Mouse (Mus musculus): ENCODE data around the gene Slc24a2.

Slc24a2 gene

DNA sequence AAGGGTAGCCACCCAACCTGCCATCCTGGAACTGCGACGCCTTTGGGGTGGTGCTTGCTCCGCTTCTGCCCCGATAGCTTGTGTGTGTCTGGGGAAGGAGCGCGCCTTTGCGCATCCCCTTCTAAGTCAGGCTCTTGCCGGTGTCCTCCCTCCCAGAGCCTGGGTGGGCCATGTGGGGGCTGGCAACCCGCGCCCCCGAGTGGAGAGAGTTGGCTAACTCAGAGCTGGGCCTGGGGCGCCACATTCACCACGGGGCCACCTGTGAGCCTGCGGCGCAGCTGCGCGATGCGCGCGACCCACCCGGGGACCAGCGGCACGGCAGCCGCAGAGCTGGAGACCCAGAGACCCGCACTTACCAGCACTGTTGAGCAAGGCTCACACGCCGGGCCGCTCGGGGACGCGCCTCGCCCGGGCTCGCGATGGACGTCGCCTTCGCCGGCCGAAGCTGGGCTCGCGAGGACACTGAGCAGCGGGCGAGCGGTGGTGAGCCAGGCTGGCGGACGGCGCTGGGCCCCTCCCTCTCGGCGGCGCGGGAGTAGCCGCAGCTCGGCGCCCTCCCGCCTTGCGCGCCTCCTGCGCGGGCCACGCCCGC is at the start of gene Slc24a2:
Slc24a2 (minus strand) TSS at position 518 of the 592 bp plus-strand sequence.
- no peak for DNase-seq

DNA sequence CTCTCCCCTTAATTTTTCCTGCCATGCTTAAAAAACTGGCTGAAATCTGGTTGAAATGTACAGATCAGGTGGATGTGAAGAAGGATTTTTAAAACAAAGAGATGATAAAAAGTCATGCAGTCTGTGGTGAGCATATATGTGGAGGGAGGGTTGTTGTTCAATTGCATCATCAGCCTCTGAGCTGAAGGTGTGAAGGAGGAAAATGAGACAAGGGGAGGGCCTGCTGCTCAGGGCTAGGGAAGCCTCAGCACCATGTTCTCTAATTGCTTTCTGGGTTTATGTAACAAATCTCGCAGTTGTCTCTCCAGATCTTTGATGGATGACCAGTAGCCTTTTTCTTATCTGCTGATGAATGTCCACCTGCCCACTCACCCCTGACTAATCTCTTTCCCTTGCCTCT is 44.5 kb upstream of the Slc24a2 start:
- no peak for DNase-seq

DNA sequence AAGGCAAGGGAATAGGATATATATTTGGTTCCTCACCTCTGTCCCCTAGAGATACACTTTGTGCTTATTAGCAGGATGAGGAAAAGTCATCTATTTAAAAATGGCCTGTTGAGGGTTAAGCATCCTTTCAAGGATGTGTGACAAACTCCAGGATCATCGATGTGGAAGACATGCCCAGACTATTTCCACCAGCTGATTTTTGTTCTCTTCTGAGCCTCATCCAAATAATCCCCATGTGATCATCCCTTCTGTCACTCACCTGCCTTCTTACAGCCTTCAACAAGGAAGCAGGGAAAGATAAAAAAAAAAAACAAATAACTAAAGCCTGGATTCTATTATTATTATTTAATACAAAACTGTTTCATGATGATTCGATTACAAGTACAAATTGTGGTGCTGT is 44.0 kb upstream of the Slc24a2 start:
- no peak for DNase-seq

DNA sequence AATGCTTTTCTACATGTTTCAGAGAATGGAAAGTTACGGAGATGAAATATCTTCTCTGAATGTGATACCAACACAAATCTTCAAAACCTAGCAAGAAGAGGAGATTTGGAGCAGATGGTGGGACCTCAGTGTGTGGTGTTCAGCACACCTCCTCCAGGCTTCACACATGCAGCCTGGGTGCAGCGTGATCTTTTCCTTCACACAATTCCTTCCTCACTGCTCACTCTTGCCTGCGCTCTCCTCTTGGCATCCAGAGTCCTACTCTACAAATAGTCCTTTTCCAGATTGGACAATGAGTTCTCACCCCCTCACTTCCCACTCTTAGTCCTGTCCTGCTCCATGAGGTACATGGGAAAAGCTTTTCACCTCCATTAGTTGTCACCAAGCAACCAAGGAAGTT is 43.2 kb upstream of the Slc24a2 start:
- no peak for DNase-seq

DNA sequence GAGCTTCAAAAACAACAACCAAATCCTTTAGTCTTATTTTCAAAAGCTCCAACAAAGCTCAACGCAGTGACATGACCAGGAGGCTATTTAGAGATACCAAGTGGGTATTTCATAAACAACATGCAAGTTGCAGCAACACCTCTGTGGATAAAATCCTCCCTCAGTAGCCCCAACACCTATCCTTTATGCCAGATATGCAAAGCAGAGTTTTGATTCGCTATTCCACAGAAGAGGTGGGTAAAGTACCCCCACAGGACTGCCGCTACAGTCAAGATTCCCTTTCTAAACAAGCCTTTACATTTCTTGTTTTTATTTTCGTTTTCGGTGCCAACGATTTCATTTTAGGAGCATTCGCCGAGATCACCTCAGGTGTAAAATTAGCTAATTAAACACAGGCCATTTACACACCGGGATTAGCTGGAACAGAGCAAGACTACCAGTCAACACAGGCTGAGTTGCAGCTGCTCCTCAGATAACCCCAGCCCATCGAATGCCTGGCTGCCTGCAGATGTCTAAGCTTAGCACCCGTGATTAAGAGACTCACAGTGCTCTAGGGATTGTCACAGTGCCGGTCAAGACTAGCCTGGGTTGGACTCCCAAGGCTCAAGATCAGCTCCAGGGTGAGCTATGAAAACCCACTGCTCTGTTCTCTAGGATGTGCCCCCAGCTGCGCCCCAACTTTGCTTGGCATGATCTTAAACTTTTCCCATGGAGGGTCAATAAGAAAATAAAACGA is 885 bp downstream of the Slc24a2 start:
- no peak for DNase-seq

DNA sequence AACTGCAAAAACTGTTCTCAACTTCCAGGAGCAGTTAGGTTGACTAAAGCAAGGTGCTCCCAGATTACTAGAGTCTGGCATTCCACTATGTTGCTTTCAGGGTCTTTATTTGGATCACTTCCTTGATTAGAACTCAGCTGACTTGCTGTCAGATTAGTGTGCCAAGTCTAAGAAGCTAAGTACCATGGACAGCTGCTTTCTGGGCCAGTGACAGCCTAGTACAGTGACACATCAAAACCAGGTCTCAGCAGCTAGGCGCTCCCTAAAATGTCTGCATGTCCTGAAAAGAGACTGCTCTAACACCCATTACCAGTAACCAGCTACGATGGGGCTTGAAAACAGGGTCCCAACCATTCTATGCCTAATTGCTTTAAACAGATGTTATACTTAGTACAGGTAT is 8.7 kb downstream of the Slc24a2 start:
- no peak for DNase-seq

DNA sequence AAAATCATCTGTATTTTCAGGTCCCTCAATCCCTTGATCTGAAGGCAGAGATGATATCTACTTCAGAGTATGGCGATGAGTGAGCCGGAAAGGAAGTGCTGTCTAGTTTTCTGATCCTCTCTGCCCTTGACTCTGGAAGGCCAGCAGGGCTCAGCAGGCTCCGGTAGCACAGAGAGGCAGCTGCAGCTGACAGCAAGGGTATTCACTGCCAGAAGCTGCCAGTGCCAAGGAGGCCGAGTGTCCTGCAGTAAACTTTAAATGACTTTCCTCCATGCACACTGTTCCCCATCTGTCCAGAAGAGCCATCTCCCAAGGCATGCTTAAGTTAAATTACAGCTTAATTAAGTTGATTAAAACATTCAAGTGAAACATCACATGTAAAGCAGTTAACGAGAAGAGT is 12.1 kb downstream of the Slc24a2 start:
- DNase-seq = no peak

DNA sequence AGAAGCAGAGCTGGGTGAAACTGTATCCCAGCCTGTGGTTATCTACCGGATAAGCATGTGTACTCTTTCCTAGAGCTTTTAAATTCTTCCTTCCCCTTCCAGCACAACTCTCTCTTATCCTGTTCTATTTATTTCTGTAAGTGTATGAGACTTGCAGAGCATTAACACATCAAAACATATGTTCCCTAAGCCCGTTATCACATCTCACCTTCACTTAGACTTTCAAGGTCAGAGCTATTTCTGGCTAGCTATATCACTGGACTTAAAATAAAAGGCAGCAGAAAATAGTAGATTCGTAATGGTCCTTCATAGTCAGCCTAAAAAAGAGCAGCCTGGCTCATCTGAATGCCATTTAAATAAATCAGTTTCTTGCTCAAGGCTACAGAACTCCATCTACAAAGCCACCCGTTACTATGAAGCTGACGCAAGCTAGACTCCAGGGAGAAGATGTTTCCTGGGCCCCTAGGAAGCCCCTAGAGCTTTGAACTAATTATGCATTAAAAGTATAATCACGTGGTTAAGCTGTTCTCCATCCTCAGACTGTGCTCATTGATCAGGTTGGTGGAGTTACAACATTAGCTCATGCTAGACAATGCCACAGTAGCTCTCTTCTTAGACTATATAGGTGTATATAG is 18.8 kb downstream of the Slc24a2 start:
- no peak for DNase-seq

DNA sequence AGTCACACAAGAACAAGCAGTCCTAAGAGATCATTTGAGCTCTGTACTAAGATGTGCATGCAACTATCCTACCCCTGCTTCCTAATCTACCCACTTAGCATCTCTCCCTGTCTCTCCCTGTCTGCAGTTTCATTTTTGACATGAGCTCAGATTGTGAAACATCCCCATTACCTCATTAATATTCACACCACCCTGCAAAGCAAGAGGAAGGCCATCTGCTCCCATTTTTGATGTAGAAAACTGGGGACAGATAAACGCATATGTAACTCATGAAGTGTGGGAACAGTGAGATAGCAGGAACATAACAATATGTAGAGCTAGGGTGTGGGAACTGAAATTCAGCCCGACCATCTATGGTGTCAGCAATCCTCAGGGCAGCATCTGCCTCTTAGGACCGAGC is 19.7 kb downstream of the Slc24a2 start:
- no peak for DNase-seq

DNA sequence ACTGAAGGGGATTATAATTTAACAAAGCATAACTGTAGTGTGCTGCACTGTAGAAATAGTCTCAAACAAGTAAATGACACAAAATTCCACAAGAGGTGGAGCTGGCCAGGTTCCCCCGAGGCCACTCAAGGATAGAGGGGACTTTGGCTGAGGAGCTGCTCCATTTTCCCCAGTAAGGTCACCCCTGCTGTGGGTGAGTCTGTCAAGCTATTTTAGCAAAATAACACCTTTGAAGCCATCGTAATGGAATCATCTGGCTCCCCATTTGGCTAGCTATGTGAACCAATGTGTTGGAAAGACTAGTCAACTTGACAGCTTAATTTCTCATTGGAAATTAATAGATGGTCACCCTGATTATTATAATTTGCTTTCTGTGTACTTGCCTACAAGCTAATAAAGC is 28.2 kb downstream of the Slc24a2 start:
- DNase-seq = no peak

DNA sequence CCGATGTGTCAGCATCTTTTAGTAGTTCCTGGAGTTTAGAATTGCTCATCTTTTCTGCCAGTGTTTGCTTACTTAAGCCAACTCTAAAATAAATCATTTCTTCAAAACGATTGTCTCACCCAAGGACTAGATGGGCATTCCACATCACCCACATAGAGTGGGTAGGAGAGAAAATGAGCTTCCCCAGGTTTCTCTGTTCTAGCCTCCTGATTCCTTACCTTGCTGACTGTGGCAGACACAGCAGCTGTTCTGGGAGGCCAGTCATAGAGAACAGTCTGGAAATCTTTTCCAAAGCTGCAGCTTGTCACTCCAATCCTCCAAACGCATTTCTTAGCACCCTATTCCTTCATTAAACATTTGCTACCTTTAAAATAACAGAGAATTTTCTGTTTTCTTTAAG is 29.0 kb downstream of the Slc24a2 start:
- DNase-seq = no peak

DNA sequence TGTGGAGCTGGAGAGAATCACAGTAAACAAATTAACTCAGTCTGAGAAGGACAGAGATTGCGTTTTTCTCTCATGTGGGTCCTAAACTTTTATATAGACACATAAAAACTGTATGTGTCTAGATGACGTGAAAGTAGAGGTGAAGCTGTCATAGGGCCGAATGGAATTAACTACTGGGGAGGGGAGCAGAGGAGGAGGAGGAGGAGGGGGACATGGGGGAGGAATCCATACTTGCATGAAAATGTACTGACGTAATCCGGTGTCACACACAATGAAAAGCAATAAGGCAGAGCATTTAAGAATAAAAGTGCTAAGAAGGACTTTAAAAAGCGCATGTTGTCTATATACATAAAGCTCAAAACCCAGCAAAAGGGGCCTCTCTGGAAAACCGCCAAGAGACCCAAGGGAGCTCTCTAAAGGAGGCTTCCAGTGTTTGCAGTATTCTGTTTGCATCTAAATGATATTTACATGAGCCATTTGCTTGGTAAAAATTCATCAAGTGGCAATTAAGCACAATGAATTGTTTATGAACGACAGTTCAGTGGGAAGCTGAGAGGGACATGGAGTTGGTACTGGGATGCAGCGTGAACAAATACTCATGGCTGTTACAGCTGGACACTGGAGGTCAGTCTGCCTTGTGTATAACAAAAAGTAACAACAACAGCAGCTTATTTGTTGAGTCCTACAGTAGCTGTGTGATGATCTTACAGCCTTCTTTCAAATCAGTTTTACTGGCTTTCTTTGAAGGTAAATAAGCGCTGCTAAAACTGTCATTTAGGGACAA is 45.9 kb downstream of the Slc24a2 start:
- no peak for DNase-seq

DNA sequence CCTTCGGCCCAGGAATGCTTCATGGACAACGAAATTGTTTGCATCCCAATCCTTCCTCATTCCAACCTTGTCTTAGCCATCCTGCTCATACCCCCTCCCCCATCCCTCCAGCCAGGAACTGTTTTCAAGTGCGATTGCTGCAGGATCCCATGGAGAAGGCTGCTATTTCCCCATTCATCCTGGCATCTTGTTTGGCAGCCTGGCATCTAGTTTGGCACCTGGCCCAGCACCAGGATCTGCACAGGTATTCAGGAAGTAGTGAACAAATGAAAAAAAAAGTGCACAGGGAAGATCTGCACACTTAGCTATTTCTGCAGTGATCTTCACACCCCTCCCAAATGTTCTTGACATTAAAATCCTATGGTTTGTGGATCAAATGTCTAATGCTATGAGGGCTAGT is 53.2 kb downstream of the Slc24a2 start:
- no peak for DNase-seq

DNA sequence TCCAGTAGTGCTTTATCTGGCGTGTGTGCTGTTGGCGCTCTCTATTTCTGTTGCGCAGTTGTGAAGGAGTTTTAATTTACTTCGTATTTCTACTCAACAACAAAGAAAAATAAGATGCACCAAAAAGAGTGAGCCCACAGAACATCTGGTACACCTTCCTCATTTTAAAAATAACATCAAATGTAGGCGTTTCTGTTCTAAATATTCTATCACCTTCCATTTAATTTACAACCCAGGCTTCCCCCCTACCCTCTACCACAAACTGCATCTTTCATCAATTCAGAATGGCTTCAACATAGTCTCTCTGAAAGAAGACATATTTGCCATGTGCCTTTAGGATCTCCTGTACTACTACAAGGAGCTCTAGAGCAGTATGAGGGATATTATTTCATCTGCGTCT is 66.3 kb downstream of the Slc24a2 start:
- DNase-seq = no peak

DNA sequence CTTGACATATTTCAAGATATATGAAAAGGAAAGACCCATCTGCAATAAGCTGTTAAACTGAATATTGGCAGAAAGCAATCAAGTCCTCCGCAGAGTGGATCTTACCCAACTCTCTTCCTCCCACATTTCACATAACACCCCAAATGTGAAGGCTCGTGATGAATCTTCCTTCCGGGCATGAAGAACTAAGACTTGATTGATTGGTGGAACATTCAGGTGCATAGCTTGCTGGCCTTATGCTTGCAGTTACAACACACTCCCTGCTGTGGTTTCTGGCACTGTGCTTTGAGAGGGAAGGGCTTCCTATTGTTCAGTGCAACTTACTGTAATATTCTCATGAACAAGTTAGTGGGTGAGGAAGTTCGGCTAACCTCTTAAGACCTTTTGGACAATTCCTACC is 72.2 kb downstream of the Slc24a2 start:
- DNase-seq = no peak

DNA sequence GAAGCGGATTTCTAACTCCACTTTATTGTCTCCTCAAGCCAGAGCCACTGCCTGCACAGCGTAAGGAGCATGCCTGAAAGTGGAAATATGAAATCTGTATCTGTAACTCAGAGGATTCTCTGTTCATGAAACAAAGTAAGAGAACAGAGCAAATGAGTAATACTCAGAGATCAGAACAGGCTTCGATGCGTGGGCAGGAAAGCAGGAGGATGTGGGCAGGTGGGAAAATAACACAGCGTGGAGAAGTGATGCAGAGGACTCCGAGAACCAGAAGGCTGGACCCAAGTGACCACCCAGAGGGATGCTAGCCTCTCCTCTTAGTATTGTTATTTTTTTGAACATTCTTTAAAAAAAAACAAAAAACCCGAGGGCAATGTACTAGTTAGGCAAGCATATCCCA is 78.3 kb downstream of the Slc24a2 start:
- no peak for DNase-seq

DNA sequence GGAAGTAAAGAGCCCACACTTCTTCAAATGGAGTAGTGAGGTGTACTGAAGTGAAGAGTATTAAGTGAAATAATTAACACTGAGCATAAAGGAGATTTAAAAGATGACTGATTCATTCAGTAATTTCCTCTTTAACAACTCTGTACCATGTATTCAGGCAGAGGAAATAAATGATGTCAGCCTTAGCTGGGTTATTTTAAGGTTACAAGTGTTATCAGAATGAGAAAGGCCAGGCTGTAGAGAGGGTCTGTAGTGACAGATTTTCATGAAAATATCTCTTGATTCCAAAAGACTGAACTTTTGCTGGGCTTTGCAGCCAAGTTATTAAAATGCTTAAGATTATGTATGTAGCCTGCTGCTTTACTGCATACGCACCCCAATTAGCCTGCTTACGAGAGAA is 80.7 kb downstream of the Slc24a2 start:
- DNase-seq = no peak

DNA sequence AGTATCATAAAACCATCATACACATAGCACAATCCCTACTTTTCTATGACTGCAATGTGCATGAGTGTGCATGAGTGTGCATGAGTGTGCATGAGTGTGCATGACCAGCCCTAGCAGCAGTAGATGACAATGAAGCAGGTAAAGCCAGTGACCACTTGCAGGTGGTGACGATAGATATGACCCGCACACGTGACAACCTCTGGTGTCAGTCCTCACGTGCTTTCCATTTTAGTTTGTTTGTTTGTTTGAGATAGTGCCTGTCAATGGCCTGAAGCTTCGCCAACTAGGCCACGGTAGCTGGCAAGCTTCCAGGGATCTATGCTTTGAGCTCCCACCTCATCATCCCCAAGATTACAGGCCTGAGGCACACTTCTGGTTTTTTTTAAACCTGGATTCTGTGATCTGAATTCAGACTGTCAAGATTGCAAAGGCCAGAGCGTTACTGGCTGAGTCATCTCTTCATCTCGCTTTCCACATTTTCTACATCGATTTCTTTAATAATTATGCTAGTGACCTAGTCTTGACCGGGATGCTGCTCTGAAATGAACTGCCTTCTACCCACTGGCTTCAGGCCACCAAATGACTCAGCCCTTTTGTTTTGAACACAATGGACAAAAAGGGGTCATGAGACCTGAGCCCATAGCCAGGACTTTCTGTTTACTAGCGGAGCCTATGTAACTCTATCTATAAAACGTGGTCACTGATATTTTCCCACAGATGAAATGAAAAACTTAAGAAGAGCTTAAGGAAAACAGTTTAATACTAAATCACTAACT is 88.5 kb downstream of the Slc24a2 start:
- DNase-seq = no peak

DNA sequence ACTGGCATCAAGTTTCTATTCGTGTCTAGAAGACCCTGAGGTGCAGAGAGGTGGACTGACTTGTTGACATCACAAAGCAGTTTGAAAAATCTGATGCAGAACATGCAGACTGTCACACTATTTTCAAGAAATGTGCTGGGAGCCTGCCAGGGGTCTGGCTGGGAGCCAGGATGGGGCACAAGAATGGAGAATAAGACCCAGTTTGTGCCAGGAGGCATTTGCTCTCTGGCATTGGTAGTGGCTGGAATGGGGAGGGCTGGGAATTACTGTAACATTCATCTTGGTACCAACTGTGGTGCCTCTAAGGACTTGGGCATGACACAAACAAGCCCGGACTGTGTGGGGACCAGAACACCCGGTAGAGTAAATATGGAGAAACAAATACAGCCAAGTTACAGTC is 89.4 kb downstream of the Slc24a2 start:
- no peak for DNase-seq

DNA sequence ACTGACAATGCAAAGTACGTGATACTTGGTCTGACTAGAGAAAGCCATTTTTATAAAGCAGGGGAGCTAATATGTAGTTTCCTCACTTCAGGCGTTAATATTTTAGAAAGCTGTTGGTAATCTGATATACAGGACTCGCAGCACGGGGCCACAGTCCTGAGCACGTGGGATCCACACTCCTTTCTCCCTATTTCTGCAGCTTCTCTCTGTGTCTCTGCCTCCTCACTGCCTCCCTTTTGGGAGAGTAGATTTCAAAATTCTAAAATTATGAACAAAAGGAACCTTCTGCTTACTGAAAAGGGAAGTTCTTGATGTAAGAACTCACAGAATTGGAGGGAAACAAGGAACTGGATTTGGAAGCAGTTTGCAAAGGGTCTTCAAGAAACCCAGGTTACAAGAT is 97.8 kb downstream of the Slc24a2 start:
- DNase-seq = no peak

DNA sequence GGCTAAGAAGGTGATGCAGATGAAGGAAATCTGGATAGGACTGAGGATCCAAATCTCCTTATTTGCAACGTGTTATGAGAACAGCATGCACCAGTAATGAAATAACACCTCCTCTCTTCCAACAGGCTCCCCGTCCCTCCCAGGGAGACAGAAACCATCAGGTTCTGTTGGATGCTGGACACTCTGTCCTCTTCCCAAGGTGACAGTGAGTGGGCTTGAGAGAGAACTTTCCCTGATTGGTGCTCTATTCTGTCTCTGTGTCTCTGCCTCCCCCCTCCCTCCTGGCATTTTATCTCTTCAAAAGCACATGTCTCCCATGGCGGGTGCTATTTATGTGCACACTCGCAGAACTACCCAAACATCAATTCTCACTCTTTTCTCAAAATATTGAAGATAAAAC is 103.5 kb downstream of the Slc24a2 start:
- no peak for DNase-seq

DNA sequence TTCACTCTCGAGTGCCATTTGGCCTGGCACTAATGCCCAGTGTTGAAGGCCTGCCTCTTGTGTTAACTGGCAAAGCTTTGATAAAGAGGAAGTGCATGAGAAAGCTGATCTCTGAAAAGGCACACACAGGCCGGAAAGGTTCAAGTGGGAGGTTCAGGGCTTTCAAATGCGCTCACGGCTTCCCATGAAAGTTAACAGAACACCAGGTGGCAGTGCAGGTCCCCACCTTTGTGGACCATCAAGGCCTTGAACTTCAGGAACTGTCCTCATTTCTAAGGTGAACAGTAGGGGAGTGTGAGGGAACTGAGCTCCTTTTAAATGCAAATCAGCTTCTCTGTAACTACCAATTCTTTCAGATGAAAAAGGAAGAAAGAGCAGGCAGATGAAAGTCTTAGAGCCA is 110.5 kb downstream of the Slc24a2 start:
- no peak for DNase-seq

DNA sequence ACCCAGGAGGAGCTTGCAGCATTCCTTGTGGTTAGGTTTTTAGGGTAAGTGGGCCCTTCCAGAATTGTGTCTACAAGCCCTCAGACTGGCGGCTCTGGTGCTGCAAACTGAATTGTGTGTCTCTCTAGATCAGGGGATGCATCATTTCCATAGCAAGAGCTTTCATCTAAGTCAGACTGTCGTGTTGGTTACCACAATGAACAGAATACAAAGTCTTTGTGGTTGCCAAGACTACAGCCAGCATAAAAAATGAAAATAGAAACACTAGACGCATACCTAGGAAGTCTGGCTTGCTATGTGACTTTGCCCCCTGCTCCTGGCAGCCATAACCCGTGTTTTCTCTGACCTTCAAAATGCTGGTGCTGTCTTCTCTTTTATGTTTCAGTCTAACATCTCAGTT is 114.6 kb downstream of the Slc24a2 start:
- no peak for DNase-seq
